Mouse (Mus musculus) liver, embryonic 15.5 days (tissue): ENCODE data around the gene Gm8871. TPM values are rescaled to one million over a fixed set of nuclear protein-coding genes. Genes with fewer than 3 reads are reported as not detected.
"Not testable (repeated sequence)": the region's sequence is repeated elsewhere in the genome, so short reads cannot be mapped to it uniquely, and the experiment has no call there.

Source experiments
- ATAC-seq: fragments of 200-750 bp; cut with Nextera tagmentation; 2 replicates; pipeline ENCODE4 v1.8.0; 2017; ENCODE audit warnings: moderate number of reproducible peaks, mild to moderate bottlenecking, moderate library complexity; ENCODE audit not compliant: insufficient read depth
- H3K27ac ChIP-seq: fragments of 300-500 bp; sonication (generic); replicated peaks from 2 replicates; pipeline ENCODE4 v1.5.1; 2015; ENCODE audit warnings: mild to moderate bottlenecking, inconsistent platforms
- H3K27me3 ChIP-seq: fragments of 300-500 bp; sonication (generic); 2 replicates; pipeline ENCODE4 v1.6.1; 2015; ENCODE audit warnings: mild to moderate bottlenecking, inconsistent platforms
- H3K36me3 ChIP-seq: fragments of 300-500 bp; sonication (generic); replicated peaks from 2 replicates; pipeline ENCODE4 v1.6.1; 2015; ENCODE audit warnings: moderate library complexity, mild to moderate bottlenecking, inconsistent platforms
- H3K4me1 ChIP-seq: fragments of 300-500 bp; sonication (generic); replicated peaks from 2 replicates; pipeline ENCODE4 v1.6.1; 2015; ENCODE audit warnings: inconsistent platforms
- H3K4me2 ChIP-seq: fragments of 300-500 bp; sonication (generic); 2 replicates; pipeline ENCODE4 v1.6.1; 2015; ENCODE audit warnings: moderate library complexity, mild to moderate bottlenecking, inconsistent platforms
- H3K4me3 ChIP-seq: fragments of 300-500 bp; sonication (generic); replicated peaks from 2 replicates; pipeline ENCODE4 v1.5.1; 2015; ENCODE audit warnings: mild to moderate bottlenecking, inconsistent platforms
- H3K9ac ChIP-seq: fragments of 300-500 bp; sonication (generic); 2 replicates; pipeline ENCODE4 v1.6.1; 2015; ENCODE audit warnings: moderate library complexity, mild to moderate bottlenecking, inconsistent platforms
- H3K9me3 ChIP-seq: fragments of 300-500 bp; sonication (generic); replicated peaks from 2 replicates; pipeline ENCODE4 v1.6.1; 2016; ENCODE audit warnings: inconsistent platforms
- WGBS: fragments of 180-500 bp; shearing (Covaris S2); methylation state at CpG from one replicate; pipeline ENCODE4 v1.1.7; 2015; ENCODE audit warnings: mixed read lengths; ENCODE audit not compliant: insufficient replicate concordance; 5-methylcytosine and 5-hydroxymethylcytosine counted together
- polyA plus RNA-seq: library from polyadenylated mRNA; unstranded; fragments of >200 nt; fragmentation: Nextera tagmentation; extraction: Ambion mirVana; gene quantifications from 2 replicates; pipeline ENCODE4 v1.2.1, GENCODE M21; 2015

Gene Gm8871
- polyA plus RNA-seq: not detected in 2 replicates

DNA sequence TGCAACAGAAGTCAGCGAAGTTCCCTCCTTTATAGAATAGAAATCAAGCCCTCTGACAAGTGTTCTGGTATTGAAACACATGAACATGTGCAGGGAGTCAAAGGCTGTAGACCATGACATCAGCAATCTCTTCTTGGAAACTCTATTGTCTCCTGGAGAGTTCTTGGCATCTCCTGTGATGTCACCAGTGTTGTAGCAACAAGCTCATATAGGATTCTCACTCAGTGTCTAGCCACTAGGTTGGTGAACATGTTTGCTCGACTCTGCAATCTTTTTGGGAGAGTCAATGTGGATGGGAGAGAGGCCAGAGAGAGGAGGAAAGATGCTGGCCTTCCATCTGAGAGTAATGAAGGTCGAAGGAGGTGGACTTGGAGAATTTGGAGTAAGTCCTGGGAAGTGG, at the start of gene Gm8871, which contains the start of gene Gm8857:
Gm8871 (plus strand) TSS at position 301 of the 400 bp plus-strand sequence.
Gm8857 (plus strand) TSS at position 303 of the 400 bp plus-strand sequence.
- H3K9me3 ChIP-seq, H3K27ac ChIP-seq, H3K4me1 ChIP-seq, H3K36me3 ChIP-seq, ATAC-seq, H3K4me3 ChIP-seq, H3K4me2 ChIP-seq, H3K27me3 ChIP-seq, H3K9ac ChIP-seq: not testable (repeated sequence)
- WGBS: 45% methylated on average over 2 of the region's 3 CpGs

GRCm38 (mm10) chr5:10953512-10953911, 5.9 kb downstream of the Gm8871 start:
- H3K36me3 ChIP-seq, H3K4me2 ChIP-seq, H3K27ac ChIP-seq, H3K9me3 ChIP-seq, ATAC-seq, H3K27me3 ChIP-seq, H3K4me3 ChIP-seq, H3K9ac ChIP-seq, H3K4me1 ChIP-seq: not testable (repeated sequence)
- 63% methylated on average over 2 of the region's 2 CpGs for WGBS

GRCm38 (mm10) chr5:10958057-10958456, 10.5 kb downstream of the Gm8871 start:
- not testable (repeated sequence) for H3K27me3 ChIP-seq, H3K9ac ChIP-seq, H3K4me1 ChIP-seq, H3K9me3 ChIP-seq, H3K4me2 ChIP-seq, H3K4me3 ChIP-seq, H3K27ac ChIP-seq, ATAC-seq, H3K36me3 ChIP-seq
- WGBS: 79% methylated on average over 6 of the region's 8 CpGs

Other genes starting within 250 kb of the Gm8871 start
- gene Gm8857, start within 50 bp of the Gm8871 start, polyA plus RNA-seq: not detected in 2 replicates
- not detected in 2 replicates for gene Gm8879, start 179.8 kb downstream of the Gm8871 start, polyA plus RNA-seq
- gene Gm5861, start 235.3 kb downstream of the Gm8871 start, polyA plus RNA-seq: not detected in 2 replicates